Comparison of ENCODE assay signal across 21 mouse cellular contexts in genomic region chr9:46433716-46434115, GRCm38 (mm10).
DNase-seq lines count a peak whose midpoint lies in the region; ATAC-seq and TF ChIP-seq lines count a peak whose summit lies in the region.
"Had no signal": no experiment of that assay in that cellular context is flagged by ENCODE, and none has a peak within 500 bp of the region (broad histone marks: within the 10 kb centered on the region; RNA-seq: fewer than 3 reads in every experiment).

No protein-coding gene starts in this region.

- 75% methylated on average over 5 of the region's 5 CpGs for WGBS in midbrain, postnatal 0 days
- WGBS in midbrain, embryonic 15.5 days = 78% methylated on average over 5 of the region's 5 CpGs

- no peak overlapping the region for H3K4me3 ChIP-seq in layer of hippocampus, adult 2 months
- no peak overlapping the region for H3K4me3 ChIP-seq in midbrain, postnatal 0 days (ENCODE audit: low read depth, low read length)
- no peak overlapping the region for H3K4me3 ChIP-seq in midbrain, embryonic 15.5 days
- no peak overlapping the region for H3K4me3 ChIP-seq in ES-Bruce4 (ENCODE audit: low read depth, low read length)
- H3K4me3 ChIP-seq: embryonic facial prominence, embryonic 10.5 days; forebrain, embryonic 13.5 days; heart, embryonic 13.5 days had no signal

- H3K27me3 ChIP-seq in midbrain, postnatal 0 days (ENCODE audit: insufficient read depth, low read length) = no peaks in the 10 kb centered on the region
- H3K27me3 ChIP-seq in midbrain, embryonic 15.5 days (replicated peaks) = no peaks in the 10 kb centered on the region
- no peaks in the 10 kb centered on the region for H3K27me3 ChIP-seq in ES-Bruce4 (ENCODE audit: control insufficient read depth, insufficient read depth, low read length, poor library complexity, severe bottlenecking)

- no peak overlapping the region for H3K9ac ChIP-seq in midbrain, postnatal 0 days (replicated peaks; ENCODE audit: low read length, poor library complexity, severe bottlenecking)
- H3K9ac ChIP-seq in midbrain, embryonic 15.5 days = no peak overlapping the region
- no peak overlapping the region for H3K9ac ChIP-seq in ES-Bruce4 (ENCODE audit: low read depth, poor library complexity, severe bottlenecking)
- H3K9ac ChIP-seq: forebrain, embryonic 13.5 days; heart, embryonic 13.5 days had no signal

- H3K9me3 ChIP-seq in midbrain, postnatal 0 days (ENCODE audit: low read length) = peaks cover 6% of the 10 kb centered on the region; the same call in 1 of the 2 replicates
- peaks cover 7% of the 10 kb centered on the region; the same call in 1 of the 2 replicates for H3K9me3 ChIP-seq in midbrain, embryonic 15.5 days
- 0 out of 2 replicates have a peak, but pooled peaks cover 5% of the 10 kb centered on the region for H3K9me3 ChIP-seq in ES-Bruce4 (replicated peaks; ENCODE audit: control insufficient read depth, insufficient read depth, low read length, poor library complexity, severe bottlenecking)

- H3K27ac ChIP-seq in layer of hippocampus, adult 2 months = peak overlapping the region; percentile 81
- no peak overlapping the region for H3K27ac ChIP-seq in midbrain, postnatal 0 days (ENCODE audit: low read depth, low read length)
- H3K27ac ChIP-seq in midbrain, embryonic 15.5 days = no peak overlapping the region
- no peak overlapping the region for H3K27ac ChIP-seq in ES-Bruce4 (ENCODE audit: insufficient read depth, low read length)
- H3K27ac ChIP-seq: embryonic facial prominence, embryonic 10.5 days; forebrain, embryonic 13.5 days; heart, embryonic 13.5 days had no signal

- H3K4me1 ChIP-seq in midbrain, postnatal 0 days (ENCODE audit: insufficient read depth, low read length) = no peaks in the 10 kb centered on the region
- H3K4me1 ChIP-seq in midbrain, embryonic 15.5 days = 0 out of 2 replicates have a peak, but pooled peaks cover under 1% of the 10 kb centered on the region
- H3K4me1 ChIP-seq in ES-Bruce4 (ENCODE audit: control insufficient read depth, insufficient read depth, low read length) = no peaks in the 10 kb centered on the region
- H3K4me1 ChIP-seq: heart, embryonic 13.5 days had no signal

- no peak overlapping the region for H3K4me2 ChIP-seq in midbrain, postnatal 0 days (ENCODE audit: low read depth, low read length, poor library complexity, severe bottlenecking)
- H3K4me2 ChIP-seq in midbrain, embryonic 15.5 days = no peak overlapping the region
- H3K4me2 ChIP-seq: forebrain, embryonic 13.5 days; heart, embryonic 13.5 days had no signal

- no peaks in the 10 kb centered on the region for H3K36me3 ChIP-seq in midbrain, postnatal 0 days (ENCODE audit: insufficient read depth, low read length)
- H3K36me3 ChIP-seq in midbrain, embryonic 15.5 days (replicated peaks) = no peaks in the 10 kb centered on the region
- H3K36me3 ChIP-seq in ES-Bruce4 (ENCODE audit: control insufficient read depth, insufficient read depth, low read length, poor library complexity, severe bottlenecking) = no peaks in the 10 kb centered on the region
- H3K36me3 ChIP-seq: embryonic facial prominence, embryonic 10.5 days; G1E; heart, embryonic 13.5 days had no signal

- TF ChIP-seq CTCF in layer of hippocampus, adult 2 months (conservative IDR thresholded peaks at IDR 0.05) = peak; percentile 56
- peak; percentile 31; the same call in 1 of the 2 replicates for TF ChIP-seq CTCF in midbrain, postnatal 0 days (IDR thresholded peaks at IDR 0.05)
- TF ChIP-seq CTCF in ES-Bruce4 (IDR thresholded peaks at IDR 0.05; ENCODE audit: low read depth, low read length) = peak; percentile 58
- peak; percentile 21; the same call in 1 of the 2 replicates for TF ChIP-seq CTCF in brain, embryonic 14.5 days (IDR thresholded peaks at IDR 0.05; ENCODE audit: borderline replicate concordance, extremely low read depth, insufficient read depth, insufficient read length)

- TF ChIP-seq EP300 in ES-Bruce4 (IDR thresholded peaks at IDR 0.05; ENCODE audit: insufficient read depth, low read depth, low read length) = no peak

- ATAC-seq in midbrain, postnatal 0 days (ENCODE audit: low FRiP score) = no peak
- no peak for ATAC-seq in midbrain, embryonic 15.5 days (replicated peaks)
- ATAC-seq: activated CD4-positive, CD25-positive, alpha-beta regulatory T cell, adult 4 months; CD4-positive, CD25-positive, alpha-beta regulatory T cell, adult 4 months; forebrain, embryonic 13.5 days; hindbrain, embryonic 16.5 days had no signal

- no peak for DNase-seq in layer of hippocampus, adult 2 months (ENCODE audit: low spot score in 2 of 2)
- no peak for DNase-seq in layer of hippocampus, adult 8-10 months (ENCODE audit: low spot score in 2 of 2)
- no peak for DNase-seq in midbrain, postnatal 0 days (ENCODE audit: low spot score)
- DNase-seq in brain, embryonic 14.5 days (ENCODE audit: low read depth) = no peak
- DNase-seq in kidney, adult 11 months = no peak
- no peak for DNase-seq in spleen, postnatal 14 days (ENCODE audit: low spot score in 2 of 2)
- DNase-seq: adrenal gland, postnatal 14 days; B cell, adult 2 months; cerebellum, adult 2 months; gastrocnemius, postnatal 36 days; heart, adult 11 months; heart, postnatal 36 days had no signal

- TF ChIP-seq POLR2A in ES-Bruce4 (IDR thresholded peaks at IDR 0.05; ENCODE audit: insufficient read depth, low read length) = no peak
- no peak for TF ChIP-seq POLR2A in brain, embryonic 14.5 days (IDR thresholded peaks at IDR 0.05; ENCODE audit: borderline replicate concordance, extremely low read depth, insufficient read depth, insufficient read length, poor library complexity, severe bottlenecking)
